20 mouse cellular contexts compared by ENCODE assay signal in genomic region chr19:60526876-60527275, GRCm38 (mm10). TPM values are rescaled to one million over a fixed set of nuclear protein-coding genes. Genes with fewer than 3 reads are reported as not detected.
"Had no signal": no experiment of that assay in that cellular context is flagged by ENCODE, and none has a peak within 500 bp of the region (broad histone marks: within the 10 kb centered on the region; RNA-seq: fewer than 3 reads in every experiment).

No protein-coding gene starts in this region.

- H3K4me3 ChIP-seq: liver, embryonic 13.5 days; liver, embryonic 15.5 days; lung, embryonic 15.5 days; megakaryocyte, embryonic 14.5 days; midbrain, embryonic 13.5 days; midbrain, embryonic 15.5 days; neural tube, embryonic 12.5 days; stomach, embryonic 15.5 days had no signal

- H3K4me2 ChIP-seq: liver, embryonic 13.5 days; liver, embryonic 15.5 days; lung, embryonic 15.5 days; midbrain, embryonic 11.5 days; midbrain, embryonic 13.5 days; midbrain, embryonic 15.5 days; neural tube, embryonic 12.5 days; stomach, embryonic 15.5 days had no signal

- H3K4me1 ChIP-seq: liver, embryonic 13.5 days; liver, embryonic 15.5 days; lung, embryonic 15.5 days; megakaryocyte, embryonic 14.5 days; midbrain, embryonic 13.5 days; midbrain, embryonic 15.5 days; neural tube, embryonic 12.5 days; stomach, embryonic 15.5 days had no signal

- H3K27ac ChIP-seq: liver, embryonic 13.5 days; liver, embryonic 15.5 days; lung, embryonic 15.5 days; macrophage; midbrain, embryonic 13.5 days; midbrain, embryonic 15.5 days; neural tube, embryonic 12.5 days; stomach, embryonic 15.5 days; stomach, postnatal 0 days had no signal

- ATAC-seq: liver, postnatal 0 days; midbrain, embryonic 13.5 days; midbrain, embryonic 15.5 days had no signal

- H3K27me3 ChIP-seq: liver, embryonic 13.5 days; liver, embryonic 15.5 days; lung, embryonic 15.5 days; megakaryocyte, embryonic 14.5 days; midbrain, embryonic 13.5 days; midbrain, embryonic 15.5 days; neural tube, embryonic 12.5 days; stomach, embryonic 15.5 days had no signal

- DNase-seq: liver, embryonic 13.5 days; liver, postnatal 0 days; lung, adult 2 months; right cerebral cortex, postnatal 14 days; thymus, adult 2 months; thymus, postnatal 25 days; thymus, postnatal 4 days had no signal

- H3K9me3 ChIP-seq: liver, embryonic 13.5 days; liver, embryonic 15.5 days; lung, embryonic 15.5 days; midbrain, embryonic 13.5 days; midbrain, embryonic 15.5 days; neural tube, embryonic 12.5 days; stomach, embryonic 15.5 days had no signal

- H3K9ac ChIP-seq: liver, embryonic 13.5 days; liver, embryonic 15.5 days; liver, postnatal 0 days; lung, embryonic 15.5 days; midbrain, embryonic 13.5 days; midbrain, embryonic 15.5 days; neural tube, embryonic 12.5 days; stomach, embryonic 15.5 days had no signal

RNA-seq across cellular contexts. Expression of gene Prlhr, which starts 58.8 kb away (rescaled TPM):
- polyA plus RNA-seq: liver, embryonic 13.5 days; liver, embryonic 15.5 days; liver, postnatal 0 days; lung, adult 2 months; lung, embryonic 15.5 days; macrophage; midbrain, embryonic 11.5 days; neural tube, embryonic 12.5 days; spleen, adult 2 months; stomach, embryonic 15.5 days; stomach, postnatal 0 days; testis, adult 2 months; urinary bladder, adult 2 months had no signal
